Mouse (Mus musculus): ENCODE data around the gene Spef2.

DNA sequence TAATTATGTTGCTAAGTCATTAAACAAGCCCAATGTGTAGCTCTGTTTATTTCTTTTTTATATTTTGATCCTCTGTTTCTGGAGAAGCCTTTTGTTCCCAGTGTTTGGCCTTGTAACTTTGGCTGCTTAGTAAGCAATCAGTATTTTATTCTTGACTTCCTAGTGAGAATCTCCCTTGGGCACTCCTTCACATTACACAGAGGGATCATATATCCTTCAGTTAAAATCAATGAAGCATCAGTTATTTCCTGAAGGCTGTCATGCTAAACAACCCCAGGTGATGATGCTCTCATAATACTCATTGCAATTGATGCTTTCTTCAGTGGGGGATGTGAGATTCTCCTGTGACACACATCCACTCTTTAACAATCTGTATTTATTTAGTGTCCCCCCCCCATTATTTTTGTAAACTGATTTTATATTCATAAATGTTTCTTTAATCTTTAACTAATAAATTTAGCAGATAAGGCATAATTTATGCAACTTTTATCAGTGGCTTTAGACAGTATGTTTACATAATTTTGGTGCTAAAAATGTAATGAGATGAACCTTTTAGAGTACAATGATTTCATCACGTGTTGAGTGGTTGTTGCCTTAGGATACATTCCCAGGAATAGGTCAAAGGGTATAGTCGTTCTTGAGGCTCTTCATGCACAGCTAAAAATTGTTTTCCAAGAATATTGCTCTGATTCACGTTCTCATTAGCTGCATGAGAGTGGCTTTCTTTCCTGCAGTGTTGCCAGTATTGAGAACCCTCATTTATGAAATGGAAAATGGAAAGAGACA lies 39.8 kb upstream of the Spef2 start:
- TF ChIP-seq CTCF (IDR thresholded peaks at IDR 0.05; ENCODE audit: low read depth) (no peak), EP300 (optimal IDR thresholded peaks at IDR 0.05) (no peak)

All from stomach, postnatal 0 days (tissue).